Mouse (Mus musculus): ENCODE measurements at regions not wholly inside any gene's neighbourhood (a gene's known extent, or its start where the extent isn't known, plus 50 kb on each side); places are given as distances from the start of the nearest gene placed in this dataset.

DNA sequence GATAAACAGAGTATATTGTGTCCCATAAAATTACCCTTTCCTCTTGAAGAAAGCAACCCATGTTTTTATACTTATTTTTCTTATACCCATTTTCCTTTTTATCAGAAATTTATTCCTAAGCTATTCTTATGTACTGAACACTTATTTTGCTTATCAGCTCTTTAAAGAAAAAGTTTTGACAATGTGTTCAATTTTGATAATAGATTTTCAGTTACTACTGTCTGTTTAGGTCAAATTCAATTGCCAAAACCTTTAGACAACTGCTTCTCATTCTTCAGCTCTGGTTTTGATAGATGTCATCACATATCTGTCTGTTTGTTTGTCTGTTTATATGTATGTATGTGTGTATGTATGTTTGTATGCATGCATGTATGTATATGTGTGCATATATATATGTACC, 117.8 kb upstream of the Hapln1 start:
- no peak for DNase-seq (ENCODE audit: low spot score)
- Histone ChIP-seq H3K36me3 (no peaks in the 10 kb centered on the region), H3K27ac (replicated peaks) (no peak overlapping the region), H3K4me1 (peaks cover 9% of the 10 kb centered on the region; the same call in 1 of the 2 replicates), H3K9me3 (replicated peaks) (no peaks in the 10 kb centered on the region), H3K4me3 (no peak overlapping the region), H3K27me3 (ENCODE audit: low read depth, poor library complexity, severe bottlenecking) (no peaks in the 10 kb centered on the region)

DNA sequence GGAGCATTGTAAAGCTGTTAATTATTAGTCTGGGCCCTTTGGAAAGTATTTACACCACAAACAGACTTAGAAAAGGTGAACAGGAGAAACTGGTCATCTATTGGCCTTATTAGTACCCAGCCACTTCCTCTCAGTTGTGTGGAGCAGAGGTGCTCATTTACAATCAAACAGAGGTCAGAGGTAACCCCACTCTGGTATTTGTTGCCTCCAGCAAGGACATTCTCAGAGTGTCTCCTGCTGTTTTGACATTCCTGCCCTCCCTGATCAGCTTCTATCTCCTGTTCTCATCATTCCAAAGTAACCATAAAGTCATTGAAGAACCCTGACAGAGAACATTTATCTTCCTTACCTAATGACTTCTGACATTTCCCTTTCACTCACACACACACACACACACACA, 116.1 kb upstream of the Hapln1 start:
- DNase-seq (ENCODE audit: low spot score) = no peak
- Histone ChIP-seq H3K36me3 (no peaks in the 10 kb centered on the region), H3K27me3 (ENCODE audit: low read depth, poor library complexity, severe bottlenecking) (no peaks in the 10 kb centered on the region), H3K9me3 (replicated peaks) (no peaks in the 10 kb centered on the region), H3K27ac (replicated peaks) (no peak overlapping the region), H3K4me1 (peaks cover 16% of the 10 kb centered on the region), H3K4me3 (no peak overlapping the region)

DNA sequence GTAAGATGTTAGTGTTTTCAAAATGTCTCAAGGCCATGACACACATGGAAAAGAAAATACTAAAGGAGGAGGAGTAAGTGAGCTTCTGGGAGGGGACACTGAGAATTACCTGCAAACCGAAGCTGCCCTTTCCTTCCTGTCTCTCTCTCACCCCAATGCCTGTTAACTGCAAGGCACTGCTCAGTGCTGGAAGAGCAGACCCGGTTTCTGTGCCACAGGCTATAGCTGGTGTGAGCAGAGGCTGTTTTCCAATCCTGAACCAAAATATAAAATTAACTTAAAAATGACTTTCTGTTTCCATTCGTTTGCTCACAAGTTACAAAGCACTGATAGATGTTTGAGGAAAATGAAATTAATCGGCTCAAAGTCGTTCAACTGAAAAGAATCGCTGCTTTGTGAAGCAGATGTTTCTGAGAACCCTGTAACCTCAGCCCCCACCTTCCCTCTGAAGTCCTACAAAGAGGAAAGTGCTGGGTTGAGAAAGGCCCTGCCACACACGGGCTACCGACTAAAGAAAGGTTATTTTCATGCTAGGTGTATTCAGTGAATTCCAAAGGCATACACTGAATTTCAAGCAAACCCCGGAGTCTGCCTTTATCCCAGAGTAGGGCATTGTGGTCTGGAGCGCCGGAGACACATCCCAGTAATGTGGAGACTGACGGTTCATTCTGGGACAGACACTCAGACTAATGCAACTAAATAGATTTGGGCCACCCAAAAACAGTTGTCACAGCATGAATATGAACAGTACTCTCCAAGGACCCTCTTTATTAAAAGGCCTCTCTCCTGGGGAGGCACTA, 111.1 kb upstream of the Hapln1 start:
- no peaks in the 10 kb centered on the region for H3K36me3 ChIP-seq
- peaks cover 25% of the 10 kb centered on the region for H3K4me1 ChIP-seq
- peak; percentile 15 for DNase-seq (ENCODE audit: low spot score)
- WGBS = 37% methylated on average over 12 of the region's 12 CpGs
- H3K27me3 ChIP-seq (ENCODE audit: low read depth, poor library complexity, severe bottlenecking) = no peaks in the 10 kb centered on the region
- H3K4me3 ChIP-seq = no peak overlapping the region
- H3K9me3 ChIP-seq (replicated peaks) = no peaks in the 10 kb centered on the region
- H3K27ac ChIP-seq (replicated peaks) = 0 out of 2 replicates have a peak overlapping the region, but pooled peaks have one; percentile 20

DNA sequence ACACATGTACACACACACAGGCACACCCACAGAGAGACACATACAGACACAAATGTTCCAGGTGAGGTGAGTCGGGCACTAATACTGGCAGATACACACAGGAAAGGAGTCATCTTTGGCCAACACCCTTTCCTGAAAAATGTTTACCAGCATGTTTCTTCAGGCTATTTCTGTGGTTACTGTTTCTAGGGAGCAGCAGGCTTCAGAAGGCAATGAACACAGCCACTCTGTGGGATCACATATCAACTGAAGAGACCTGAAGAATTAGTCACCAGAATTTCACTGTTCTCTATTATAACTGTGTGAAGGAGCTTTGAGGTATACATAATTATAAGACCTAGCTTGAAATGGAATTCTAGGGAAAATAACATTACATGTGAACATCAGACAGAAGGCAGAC, 94.7 kb upstream of the Hapln1 start:
- WGBS = 100% methylated on average over 1 of the region's 1 CpGs
- no peaks in the 10 kb centered on the region for H3K27me3 ChIP-seq (ENCODE audit: low read depth, poor library complexity, severe bottlenecking)
- no peak overlapping the region for H3K27ac ChIP-seq (replicated peaks)
- no peaks in the 10 kb centered on the region for H3K36me3 ChIP-seq
- H3K4me1 ChIP-seq = no peaks in the 10 kb centered on the region
- DNase-seq (ENCODE audit: low spot score) = no peak
- H3K9me3 ChIP-seq (replicated peaks) = no peaks in the 10 kb centered on the region
- H3K4me3 ChIP-seq = no peak overlapping the region

DNA sequence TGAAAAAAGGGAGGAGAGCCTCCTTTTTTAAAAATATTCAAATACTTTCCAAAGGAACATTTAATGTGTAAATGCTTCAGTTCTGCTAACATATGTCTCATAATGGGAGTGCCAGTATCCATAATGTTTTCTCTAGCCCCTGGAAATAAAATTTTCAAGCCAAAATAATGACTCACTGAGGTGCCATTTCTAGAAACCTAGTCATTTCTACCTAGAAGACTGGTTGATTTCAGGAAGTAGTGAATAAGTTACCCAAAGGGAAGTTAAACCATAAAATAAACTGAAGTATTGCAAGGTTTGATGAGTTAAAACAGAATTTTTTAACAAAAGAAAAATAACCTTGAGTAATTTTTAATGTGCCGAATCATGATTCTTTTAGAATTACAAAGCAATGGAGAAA, 85.8 kb upstream of the Hapln1 start:
- H3K27me3 ChIP-seq (ENCODE audit: low read depth, poor library complexity, severe bottlenecking) = no peaks in the 10 kb centered on the region

DNA sequence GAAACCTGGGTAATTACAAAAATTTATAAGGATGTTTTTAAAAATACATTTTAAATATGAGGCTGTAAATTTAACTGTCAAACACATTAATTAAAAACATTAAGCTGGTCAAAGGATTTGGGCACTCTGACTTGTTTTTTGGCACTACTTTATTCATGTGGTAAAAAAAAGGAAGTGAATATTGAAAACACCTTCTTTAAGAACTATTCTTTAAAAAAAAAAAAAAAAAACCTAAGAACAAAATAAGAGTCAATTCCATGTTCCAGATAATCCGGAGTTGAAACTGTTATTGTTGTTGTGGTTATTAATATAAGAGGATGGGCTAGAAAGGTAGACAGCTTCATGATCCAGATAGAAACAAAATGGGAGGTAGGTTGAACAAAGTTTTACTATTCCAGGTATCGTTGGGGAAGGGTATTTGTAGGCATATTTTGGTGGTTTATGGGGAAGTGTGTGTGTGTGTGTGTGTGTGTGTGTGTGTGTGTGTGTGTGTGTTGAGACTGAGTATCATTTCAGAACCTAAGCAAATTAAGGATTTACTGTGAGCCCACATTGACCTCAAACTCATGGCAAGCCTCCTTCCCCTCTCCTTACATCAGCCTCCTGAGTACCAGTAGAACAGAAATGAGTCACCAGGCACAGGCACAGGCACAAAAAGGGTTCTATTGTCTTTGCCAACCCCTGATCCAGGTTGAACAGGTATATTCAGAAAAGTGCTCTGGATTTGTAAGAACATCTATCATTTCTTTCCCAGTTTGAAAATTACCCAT, 85.2 kb upstream of the Hapln1 start:
- no peak overlapping the region for H3K27ac ChIP-seq (replicated peaks)
- no peak for DNase-seq (ENCODE audit: low spot score)
- no peaks in the 10 kb centered on the region for H3K27me3 ChIP-seq (ENCODE audit: low read depth, poor library complexity, severe bottlenecking)
- H3K4me1 ChIP-seq = no peaks in the 10 kb centered on the region
- H3K36me3 ChIP-seq = no peaks in the 10 kb centered on the region
- H3K9me3 ChIP-seq (replicated peaks) = no peaks in the 10 kb centered on the region
- WGBS = 89% methylated on average over 2 of the region's 2 CpGs
- no peak overlapping the region for H3K4me3 ChIP-seq

More for the DNA sequence above, 85.8 kb upstream of the Hapln1 start:
- Histone ChIP-seq H3K27ac (replicated peaks) (no peak overlapping the region), H3K9me3 (replicated peaks) (no peaks in the 10 kb centered on the region), H3K4me3 (no peak overlapping the region), H3K36me3 (no peaks in the 10 kb centered on the region), H3K4me1 (no peaks in the 10 kb centered on the region)
- 93% methylated on average over 1 of the region's 1 CpGs for WGBS
- DNase-seq (ENCODE audit: low spot score) = no peak

DNA sequence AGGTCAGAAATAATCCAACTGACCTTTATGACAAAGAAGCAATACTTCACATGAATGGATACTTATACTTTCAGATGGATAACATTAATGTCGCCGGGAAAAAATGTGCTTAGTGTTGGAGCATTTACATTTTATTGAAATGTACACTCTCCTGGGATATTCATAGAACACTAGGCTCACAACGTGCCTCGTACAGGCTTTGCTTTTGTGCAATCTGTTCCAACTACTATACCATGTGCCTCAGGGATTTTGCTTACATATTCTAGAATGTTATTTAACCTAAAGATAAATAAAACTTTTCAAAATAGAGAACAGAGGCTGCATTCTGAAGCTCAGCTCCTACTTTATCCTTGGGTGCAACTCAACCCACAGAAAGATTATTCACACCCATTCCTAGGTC, 75.8 kb upstream of the Hapln1 start:
- no peaks in the 10 kb centered on the region for H3K36me3 ChIP-seq
- no peak overlapping the region for H3K27ac ChIP-seq (replicated peaks)
- H3K9me3 ChIP-seq (replicated peaks) = no peaks in the 10 kb centered on the region
- DNase-seq (ENCODE audit: low spot score) = no peak
- no peaks in the 10 kb centered on the region for H3K4me1 ChIP-seq
- H3K4me3 ChIP-seq = no peak overlapping the region
- 85% methylated on average over 4 of the region's 4 CpGs for WGBS
- H3K27me3 ChIP-seq (ENCODE audit: low read depth, poor library complexity, severe bottlenecking) = no peaks in the 10 kb centered on the region
